9 mouse cellular contexts compared by ENCODE assay signal in genomic region chr19:60468254-60468762, GRCm38 (mm10). TPM values are rescaled to one million over a fixed set of nuclear protein-coding genes. Genes with fewer than 3 reads are reported as not detected.
A peak's percentile ranks its signal among the peaks of the same experiment; 100 is the strongest.
DNase-seq lines count a peak whose midpoint lies in the region; ATAC-seq and TF ChIP-seq lines count a peak whose summit lies in the region.
"Had no signal": no experiment of that assay in that cellular context is flagged by ENCODE, and none has a peak within 500 bp of the region (broad histone marks: within the 10 kb centered on the region; RNA-seq: fewer than 3 reads in every experiment).

Prlhr (minus strand) TSS chr19:60468304.

- H3K9ac ChIP-seq in heart, postnatal 0 days (replicated peaks; ENCODE audit: low read depth, low read length): no peak within 1 kb of the TSS
- 0 out of 2 replicates have a peak within 1 kb of the TSS, but pooled peaks have one; percentile 24 for H3K9ac ChIP-seq in hindbrain, embryonic 11.5 days (ENCODE audit: low read depth, low read length)
- H3K9ac ChIP-seq in midbrain, embryonic 11.5 days (ENCODE audit: low read length): peak within 1 kb of the TSS; percentile 20

- peak within 1 kb of the TSS; percentile 27 for H3K4me3 ChIP-seq in heart, postnatal 0 days (ENCODE audit: low read depth, low read length)
- peak within 1 kb of the TSS; percentile 32 for H3K4me3 ChIP-seq in hindbrain, embryonic 11.5 days (ENCODE audit: low read depth, low read length)
- peak within 1 kb of the TSS; percentile 32 for H3K4me3 ChIP-seq in midbrain, embryonic 11.5 days (ENCODE audit: low read depth, low read length)
- H3K4me3 ChIP-seq in thymus, adult 2 months (ENCODE audit: control insufficient read depth, insufficient read depth, low read length): no peak within 1 kb of the TSS

- H3K9me3 ChIP-seq in heart, postnatal 0 days (replicated peaks; ENCODE audit: control insufficient read depth, low read length): no peaks in the 10 kb centered on the region
- no peaks in the 10 kb centered on the region for H3K9me3 ChIP-seq in hindbrain, embryonic 11.5 days (ENCODE audit: control insufficient read depth, low read length)
- no peaks in the 10 kb centered on the region for H3K9me3 ChIP-seq in midbrain, embryonic 11.5 days (ENCODE audit: control insufficient read depth, low read length)

- no peak for DNase-seq in heart, postnatal 0 days (ENCODE audit: low spot score)
- no peak for DNase-seq in heart, postnatal 10 days
- DNase-seq in ZHBTc4 (ENCODE audit: low read depth, low spot score): peak; percentile 38
- DNase-seq in hindbrain, embryonic 11.5 days (ENCODE audit: low spot score): peak; percentile 31
- DNase-seq in midbrain, embryonic 11.5 days (ENCODE audit: low spot score, missing footprints): peak; percentile 86
- DNase-seq in layer of hippocampus, postnatal 14 days (ENCODE audit: low spot score in 2 of 2): no peak
- no peak for DNase-seq in thymus, adult 2 months

- ATAC-seq in heart, postnatal 0 days (ENCODE audit: insufficient read depth, low read depth): no peak
- ATAC-seq in hindbrain, embryonic 11.5 days (ENCODE audit: low FRiP score): peak; percentile 35; the same call in 1 of the 2 replicates
- ATAC-seq in midbrain, embryonic 11.5 days (ENCODE audit: low FRiP score): 0 out of 2 replicates have a peak, but pooled peaks have one; percentile 24
- ATAC-seq in megakaryocyte progenitor cell, adult 5-6 weeks (replicated peaks; ENCODE audit: poor library complexity): no peak

- H3K36me3 ChIP-seq in heart, postnatal 0 days (replicated peaks; ENCODE audit: control insufficient read depth, insufficient read depth, low read length): no peaks in the 10 kb centered on the region
- H3K36me3 ChIP-seq in hindbrain, embryonic 11.5 days (ENCODE audit: control insufficient read depth, insufficient read depth, low read length): no peaks in the 10 kb centered on the region
- no peaks in the 10 kb centered on the region for H3K36me3 ChIP-seq in midbrain, embryonic 11.5 days (ENCODE audit: control insufficient read depth, insufficient read depth, low read length)
- H3K36me3 ChIP-seq in thymus, adult 2 months (ENCODE audit: control insufficient read depth, insufficient read depth, low read length): no peaks in the 10 kb centered on the region

- 7% methylated on average over 17 of the region's 17 CpGs for WGBS in heart, postnatal 0 days
- WGBS in hindbrain, embryonic 11.5 days: 7% methylated on average over 17 of the region's 17 CpGs
- 3% methylated on average over 17 of the region's 17 CpGs for WGBS in midbrain, embryonic 11.5 days
- WGBS in thymus, adult 2 months: 21% methylated on average over 17 of the region's 17 CpGs

- H3K4me2 ChIP-seq in heart, postnatal 0 days (ENCODE audit: low read depth, low read length): peak within 1 kb of the TSS; percentile 40
- H3K4me2 ChIP-seq in hindbrain, embryonic 11.5 days (replicated peaks; ENCODE audit: low read depth, low read length): peak within 1 kb of the TSS; percentile 62
- H3K4me2 ChIP-seq in midbrain, embryonic 11.5 days: peak within 1 kb of the TSS; percentile 61

- peaks cover 41% of the 10 kb centered on the region for H3K27me3 ChIP-seq in heart, postnatal 0 days (ENCODE audit: control insufficient read depth, insufficient read depth, low read length)
- peaks cover 26% of the 10 kb centered on the region for H3K27me3 ChIP-seq in hindbrain, embryonic 11.5 days (ENCODE audit: control insufficient read depth, insufficient read depth, low read length)
- peaks cover 36% of the 10 kb centered on the region for H3K27me3 ChIP-seq in midbrain, embryonic 11.5 days (ENCODE audit: control insufficient read depth, insufficient read depth, low read length)
- no peaks in the 10 kb centered on the region; the same call in 1 of the 2 replicates for H3K27me3 ChIP-seq in thymus, adult 2 months (ENCODE audit: control insufficient read depth, insufficient read depth, low read length)

- intact Hi-C loops in heart, postnatal 10 days (cut with DNase I): no loop called here

- H3K27ac ChIP-seq in heart, postnatal 0 days (ENCODE audit: low read depth): no peak within 1 kb of the TSS
- no peak within 1 kb of the TSS for H3K27ac ChIP-seq in hindbrain, embryonic 11.5 days (ENCODE audit: low read depth, low read length)
- no peak within 1 kb of the TSS for H3K27ac ChIP-seq in midbrain, embryonic 11.5 days (ENCODE audit: low read depth, low read length)
- H3K27ac ChIP-seq in thymus, adult 2 months (ENCODE audit: control insufficient read depth, insufficient read depth, low read length): no peak within 1 kb of the TSS

- no peak for TF ChIP-seq EP300 in heart, postnatal 0 days (IDR thresholded peaks at IDR 0.05; ENCODE audit: low read depth)

- TF ChIP-seq POLR2A in thymus, adult 2 months (IDR thresholded peaks at IDR 0.05; ENCODE audit: control insufficient read depth, extremely low read depth, insufficient read depth, low read length, poor library complexity): no peak

- H3K4me1 ChIP-seq in heart, postnatal 0 days (ENCODE audit: control insufficient read depth, insufficient read depth): no peaks in the 10 kb centered on the region; the same call in 1 of the 2 replicates
- H3K4me1 ChIP-seq in hindbrain, embryonic 11.5 days (replicated peaks; ENCODE audit: control insufficient read depth, insufficient read depth, low read length): 0 out of 2 replicates have a peak, but pooled peaks cover 3% of the 10 kb centered on the region
- peaks cover 13% of the 10 kb centered on the region for H3K4me1 ChIP-seq in midbrain, embryonic 11.5 days (ENCODE audit: control insufficient read depth, insufficient read depth, low read length)
- H3K4me1 ChIP-seq in thymus, adult 2 months (replicated peaks; ENCODE audit: control insufficient read depth, insufficient read depth, low read length): peaks cover 3% of the 10 kb centered on the region; the same call in 1 of the 2 replicates

- no peak for TF ChIP-seq CTCF in heart, postnatal 0 days (IDR thresholded peaks at IDR 0.05; ENCODE audit: low read depth)
- TF ChIP-seq CTCF in thymus, adult 2 months (IDR thresholded peaks at IDR 0.05; ENCODE audit: borderline replicate concordance, control insufficient read depth, extremely low read depth, insufficient read depth, low read length, poor library complexity): no peak

RNA-seq across cellular contexts. Expression of gene Prlhr, which starts in this region (rescaled TPM):
- not detected in 2 replicates for total RNA-seq in heart, postnatal 0 days (2014; rRNA removed; ENCODE audit: low replicate concordance)
- not detected in 2 replicates for polyA plus RNA-seq in heart, postnatal 0 days (2015; fragmentation: Nextera tagmentation; extraction: Ambion mirVana)
- total RNA-seq in heart, postnatal 10 days (2021): not detected
- 0.15 TPM in 1 of 2 replicates, not detected in the other for polyA plus RNA-seq in hindbrain, embryonic 11.5 days (2014; fragmentation: Nextera tagmentation; extraction: Ambion mirVana)
- not detected in 2 replicates for polyA plus RNA-seq in midbrain, embryonic 11.5 days (2014; fragmentation: Nextera tagmentation; extraction: Ambion mirVana)
- total RNA-seq in megakaryocyte progenitor cell, adult 5-6 weeks (2015): not detected in 2 replicates
- not detected in 2 replicates for total RNA-seq in megakaryocyte progenitor cell, adult 5-6 weeks (2017)
- total RNA-seq in layer of hippocampus, postnatal 14 days (2021): under 1 TPM in 1 of 2 experiments, not detected in 1; 0.28 TPM
- 0.08 and 0.13 TPM in 2 replicates for polyA plus RNA-seq in thymus, adult 2 months (2012; rRNA removed)
- total RNA-seq: neutrophil, adult 5-6 weeks had no signal

Comparison
In these comparisons a context has a peak if more than half of its experiments do, and no peak if none do; other contexts are left out.
1. Peak in DNase-seq, ATAC-seq, H3K4me3 ChIP-seq, H3K9ac ChIP-seq and H3K4me2 ChIP-seq in hindbrain, embryonic 11.5 days; RNA of the gene not detected or under 1 TPM.
2. Peak in DNase-seq, ATAC-seq, H3K4me3 ChIP-seq, H3K9ac ChIP-seq and H3K4me2 ChIP-seq in midbrain, embryonic 11.5 days; RNA of the gene not detected or under 1 TPM.